Mouse (Mus musculus): ENCODE data around the gene Rfx7.

GRCm38 (mm10) chr9:72614786-72615480 is 82.9 kb downstream of the Rfx7 start:
- TF ChIP-seq CTCF (conservative IDR thresholded peaks at IDR 0.05; ENCODE audit: low read length) (no peak), NANOG (IDR thresholded peaks at IDR 0.05; ENCODE audit: borderline replicate concordance, low read length) (no peak), POU5F1 (IDR thresholded peaks at IDR 0.05; ENCODE audit: borderline replicate concordance, low read length) (no peak)

Measured in E14TG2a.4 (cell line).